Mouse (Mus musculus): ENCODE results near the gene Ppp1r17. TPM values are rescaled to one million over a fixed set of nuclear protein-coding genes. Genes with fewer than 3 reads are reported as not detected.

Ppp1r17 gene
- not detected for total RNA-seq (2023)

GRCm38 (mm10) chr6:56017291-56017994, at the start of gene Ppp1r17:
Ppp1r17 (plus strand) TSS chr6:56017497.

Other genes with a start within 250 kb of the Ppp1r17 start
- gene Itprid1, start 180.6 kb upstream of the Ppp1r17 start, total RNA-seq (2023), result not detected